Mouse (Mus musculus) MEL (cell line): ENCODE results near the gene Tpst2. TPM values are rescaled to one million over a fixed set of nuclear protein-coding genes. Genes with fewer than 3 reads are reported as not detected.

Experiments
- DNase-seq: peaks from one replicate; pipeline ENCODE4 v3.0.0; 2011; ENCODE audit warnings: low read depth, low spot score
- H3K27ac ChIP-seq: 2 replicates; pipeline ENCODE4 v1.5.1; 2012; ENCODE audit warnings: low read depth, mild to moderate bottlenecking, control low read depth, low read length, moderate library complexity; ENCODE audit not compliant: control insufficient read depth
- H3K27me3 ChIP-seq, 2 experiments: fragments of 150-350 bp in 1 of 2; sonication (generic) in 1 of 2; 2 replicates each; pipeline ENCODE4 v1.6.1; 2012; ENCODE audit warnings: low read length in 2 of 2, mild to moderate bottlenecking in 2 of 2, improper control_type of control experiment in 1 of 2, moderate library complexity in 1 of 2; ENCODE audit not compliant: insufficient read depth in 2 of 2, control insufficient read depth in 1 of 2
- H3K36me3 ChIP-seq, 2 experiments: 2 replicates each; pipeline ENCODE4 v1.6.1; 2012 to 2014; ENCODE audit warnings: low read length in 2 of 2, improper control_type of control experiment in 1 of 2, inconsistent platforms in 1 of 2, mild to moderate bottlenecking in 1 of 2; ENCODE audit not compliant: insufficient read depth in 2 of 2, control insufficient read depth in 1 of 2
- H3K4me1 ChIP-seq, 2 experiments: fragments of 150-350 bp in 1 of 2; sonication (generic) in 1 of 2; 2 replicates each; pipeline ENCODE4 v1.6.1; 2012; ENCODE audit warnings: low read length in 2 of 2, improper control_type of control experiment in 1 of 2, mild to moderate bottlenecking in 1 of 2; ENCODE audit not compliant: insufficient read depth in 2 of 2, control insufficient read depth in 1 of 2
- H3K4me3 ChIP-seq, 2 experiments: fragments of 150-350 bp in 1 of 2; sonication (generic) in 1 of 2; 2 replicates each; pipeline ENCODE4 v1.5.1; 2012; ENCODE audit warnings: low read depth in 2 of 2, low read length in 2 of 2, mild to moderate bottlenecking in 2 of 2, moderate library complexity in 2 of 2, control low read depth in 1 of 2, improper control_type of control experiment in 1 of 2; ENCODE audit not compliant: control insufficient read depth in 1 of 2, insufficient read depth in 1 of 2
- H3K79me2 ChIP-seq: 2 replicates; pipeline ENCODE4 v1.6.1; 2012; ENCODE audit warnings: mild to moderate bottlenecking, low read length, moderate library complexity; ENCODE audit not compliant: control insufficient read depth, poor library complexity, insufficient read depth
- H3K9ac ChIP-seq: 2 replicates; pipeline ENCODE4 v1.6.1; 2012; ENCODE audit warnings: low read depth, mild to moderate bottlenecking, control low read depth, low read length, moderate library complexity; ENCODE audit not compliant: control insufficient read depth, poor library complexity, severe bottlenecking
- H3K9me3 ChIP-seq: fragments of 150-350 bp; sonication (generic); replicated peaks from 2 replicates; pipeline ENCODE4 v1.6.1; 2012; ENCODE audit warnings: mild to moderate bottlenecking, low read length, improper control_type of control experiment, moderate library complexity; ENCODE audit not compliant: insufficient read depth
- CHD1 ChIP-seq: IDR thresholded peaks from 2 replicates; pipeline ENCODE4 v1.6.1; 2012; ENCODE audit warnings: low read depth, mild to moderate bottlenecking, inconsistent platforms, low read length, improper control_type of control experiment
- GATA1 ChIP-seq: IDR thresholded peaks from 2 replicates; pipeline ENCODE4 v1.6.1; 2011; ENCODE audit warnings: low read depth, low read length, improper control_type of control experiment
- HCFC1 ChIP-seq: IDR thresholded peaks from 2 replicates; pipeline ENCODE4 v1.6.1; 2012; ENCODE audit warnings: low read depth, mild to moderate bottlenecking, inconsistent platforms, low read length, improper control_type of control experiment, moderate library complexity
- MAZ ChIP-seq: IDR thresholded peaks from 2 replicates; pipeline ENCODE4 v1.6.1; 2012; ENCODE audit warnings: low read depth, mild to moderate bottlenecking, inconsistent platforms, low read length, improper control_type of control experiment
- MXI1 ChIP-seq: IDR thresholded peaks from 2 replicates; pipeline ENCODE4 v1.6.1; 2011; ENCODE audit warnings: mild to moderate bottlenecking, low read depth, low read length, improper control_type of control experiment
- MYB ChIP-seq: IDR thresholded peaks from 2 replicates; pipeline ENCODE4 v1.6.1; 2011; ENCODE audit warnings: mild to moderate bottlenecking, low read depth, low read length, improper control_type of control experiment
- NELFE ChIP-seq: IDR thresholded peaks from 2 replicates; pipeline ENCODE4 v1.6.1; 2011; ENCODE audit warnings: low read depth, low read length, improper control_type of control experiment
- POLR2AphosphoS2 ChIP-seq: IDR thresholded peaks from 2 replicates; pipeline ENCODE4 v1.6.1; 2011; ENCODE audit warnings: low read length, improper control_type of control experiment
- SIN3A ChIP-seq: IDR thresholded peaks from 2 replicates; pipeline ENCODE4 v1.6.1; 2012; ENCODE audit warnings: low read length, improper control_type of control experiment, inconsistent platforms
- TAL1 ChIP-seq: IDR thresholded peaks from 2 replicates; pipeline ENCODE4 v1.6.1; 2012; ENCODE audit warnings: mild to moderate bottlenecking, inconsistent platforms, low read length, moderate library complexity, mixed read lengths
- USF2 ChIP-seq, 2 experiments: IDR thresholded peaks; 2 replicates each; pipeline ENCODE4 v1.6.1; 2011 to 2012; ENCODE audit warnings: improper control_type of control experiment in 2 of 2, low read length in 2 of 2, borderline replicate concordance in 1 of 2, inconsistent platforms in 1 of 2, low read depth in 1 of 2, mild to moderate bottlenecking in 1 of 2; ENCODE audit not compliant: insufficient read depth in 1 of 2
- ZC3H11A ChIP-seq: IDR thresholded peaks from 2 replicates; pipeline ENCODE4 v1.6.1; 2012; ENCODE audit warnings: low read depth, mild to moderate bottlenecking, inconsistent platforms, low read length, improper control_type of control experiment
- ZKSCAN1 ChIP-seq: IDR thresholded peaks from 2 replicates; pipeline ENCODE4 v1.6.1; 2012; ENCODE audit warnings: low read depth, mild to moderate bottlenecking, inconsistent platforms, low read length, improper control_type of control experiment, moderate library complexity
- ZMIZ1 ChIP-seq: IDR thresholded peaks from 2 replicates; pipeline ENCODE4 v1.6.1; 2012; ENCODE audit warnings: low read depth, mild to moderate bottlenecking, inconsistent platforms, low read length, improper control_type of control experiment, moderate library complexity
- polyA plus RNA-seq, 2 experiments: library from polyadenylated mRNA; stranded (reverse) in 1 of 2; unstranded in 1 of 2; fragments of >175 nt in 1 of 2; fragments of >200 nt in 1 of 2; gene quantifications; 2 replicates each; pipeline versions ENCODE4 v1.2.1 to v1.2.4; 2012; ENCODE audit warnings: low replicate concordance in 2 of 2, low read depth in 1 of 2; ENCODE audit not compliant: insufficient read length in 2 of 2, insufficient read depth in 1 of 2, missing spikeins in 1 of 2
- total RNA-seq: library from RNA; depleted of rRNA; stranded (reverse); fragments of 300-350 nt; gene quantifications from 2 replicates; pipeline ENCODE4 v1.2.3, GENCODE M21; 2012

Tpst2 gene
- total and polyA plus RNA-seq, 3 experiments = 57.8 to 86.1 TPM; not detected in 1

GRCm38 (mm10) chr5:112280863-112281660 lies 4.6 kb downstream of the Tpst2 start:
- TF ChIP-seq MAZ = no peak
- TF ChIP-seq HCFC1 = no peak
- TF ChIP-seq MXI1 = no peak
- no peak for TF ChIP-seq GATA1
- no peak for TF ChIP-seq USF2 (IDR thresholded peaks at IDR 0.05; ENCODE audit: borderline replicate concordance in 1 of 2, insufficient read depth in 1 of 2, low read depth in 1 of 2, low read length in 2 of 2)
- TF ChIP-seq CHD1 = no peak
- TF ChIP-seq SIN3A = no peak
- TF ChIP-seq ZMIZ1 = no peak
- TF ChIP-seq ZC3H11A = no peak
- no peak for TF ChIP-seq POLR2AphosphoS2
- Histone ChIP-seq H3K36me3 (peaks cover 0 to 70% of the 10 kb centered on the region in 2 experiments; a peak in 2 of 4 replicates), H3K79me2 (peaks cover 85% of the 10 kb centered on the region), H3K9ac (no peak overlapping the region), H3K4me3 (no peak overlapping the region), H3K27me3 (no peaks in the 10 kb centered on the region), H3K9me3 (no peaks in the 10 kb centered on the region), H3K27ac (peak overlapping the region; percentile 32), H3K4me1 (peaks cover 13 to 82% of the 10 kb centered on the region in 2 experiments)
- no peak for DNase-seq

GRCm38 (mm10) chr5:112281676-112282075 lies 5.2 kb downstream of the Tpst2 start:
- Histone ChIP-seq H3K36me3 (peaks cover 0 to 74% of the 10 kb centered on the region in 2 experiments; a peak in 2 of 4 replicates), H3K9me3 (no peaks in the 10 kb centered on the region), H3K79me2 (peaks cover 84% of the 10 kb centered on the region), H3K4me3 (no peak overlapping the region), H3K27ac (peak overlapping the region; percentile 32), H3K27me3 (no peaks in the 10 kb centered on the region), H3K9ac (no peak overlapping the region), H3K4me1 (peaks cover 16 to 88% of the 10 kb centered on the region in 2 experiments)
- no peak for TF ChIP-seq NELFE
- TF ChIP-seq SIN3A = no peak
- TF ChIP-seq ZKSCAN1 = no peak
- TF ChIP-seq TAL1 = no peak
- TF ChIP-seq MYB = no peak
- peak; percentile 39 for DNase-seq
